Mouse (Mus musculus) embryonic facial prominence, embryonic 14.5 days (tissue): Measurements from ENCODE around the gene Il12rb1. TPM values are rescaled to one million over a fixed set of nuclear protein-coding genes. Genes with fewer than 3 reads are reported as not detected.

ENCODE experiments used
- ATAC-seq: fragments of 200-750 bp; cut with Nextera tagmentation; 2 replicates; pipeline ENCODE4 v1.8.0; 2017; ENCODE audit warnings: low read depth, moderate number of reproducible peaks, moderate TSS enrichment
- DNase-seq: peaks from one replicate; pipeline ENCODE4 v3.0.0-alpha.2; 2015; ENCODE audit warnings: low spot score
- H3K27ac ChIP-seq: fragments of 300-500 bp; sonication (generic); replicated peaks from 2 replicates; pipeline ENCODE4 v1.5.1; 2014; ENCODE audit warnings: low read depth, mild to moderate bottlenecking, low read length, moderate library complexity
- H3K27me3 ChIP-seq: fragments of 300-500 bp; sonication (generic); replicated peaks from 2 replicates; pipeline ENCODE4 v1.6.1; 2014; ENCODE audit warnings: low read length; ENCODE audit not compliant: control insufficient read depth, insufficient read depth
- H3K36me3 ChIP-seq: fragments of 300-500 bp; sonication (generic); 2 replicates; pipeline ENCODE4 v1.6.1; 2014; ENCODE audit warnings: low read length, mixed read lengths; ENCODE audit not compliant: control insufficient read depth, insufficient read depth
- H3K4me1 ChIP-seq: fragments of 300-500 bp; sonication (generic); 2 replicates; pipeline ENCODE4 v1.6.1; 2014; ENCODE audit warnings: antibody characterized with exemption, low read length; ENCODE audit not compliant: control insufficient read depth, insufficient read depth
- H3K4me2 ChIP-seq: fragments of 300-500 bp; sonication (generic); 2 replicates; pipeline ENCODE4 v1.6.1; 2014; ENCODE audit warnings: low read depth, mild to moderate bottlenecking, low read length, moderate library complexity, mixed read lengths
- H3K4me3 ChIP-seq: fragments of 300-500 bp; sonication (generic); 2 replicates; pipeline ENCODE4 v1.5.1; 2014; ENCODE audit warnings: low read depth, mild to moderate bottlenecking, low read length
- H3K9ac ChIP-seq: fragments of 300-500 bp; sonication (generic); 2 replicates; pipeline ENCODE4 v1.6.1; 2014; ENCODE audit warnings: low read depth, mild to moderate bottlenecking, low read length, moderate library complexity, mixed read lengths
- H3K9me3 ChIP-seq: fragments of 300-500 bp; sonication (generic); 2 replicates; pipeline ENCODE4 v1.6.1; 2016; ENCODE audit warnings: low read length; ENCODE audit not compliant: control insufficient read depth
- WGBS: fragments of 180-500 bp; shearing (Covaris S2); extraction: QIAGEN DNeasy Blood & Tissue Kit; methylation state at CpG from one replicate; pipeline ENCODE4 v1.1.7; 2014; 5-methylcytosine and 5-hydroxymethylcytosine counted together
- polyA plus RNA-seq: library from polyadenylated mRNA; unstranded; fragments of >200 nt; fragmentation: Nextera tagmentation; extraction: Ambion mirVana; gene quantifications from 2 replicates; pipeline ENCODE4 v1.2.1, GENCODE M21; 2014

The Il12rb1 gene
- polyA plus RNA-seq, 1 experiment from 2014 or later, result 0.19 TPM

DNA sequence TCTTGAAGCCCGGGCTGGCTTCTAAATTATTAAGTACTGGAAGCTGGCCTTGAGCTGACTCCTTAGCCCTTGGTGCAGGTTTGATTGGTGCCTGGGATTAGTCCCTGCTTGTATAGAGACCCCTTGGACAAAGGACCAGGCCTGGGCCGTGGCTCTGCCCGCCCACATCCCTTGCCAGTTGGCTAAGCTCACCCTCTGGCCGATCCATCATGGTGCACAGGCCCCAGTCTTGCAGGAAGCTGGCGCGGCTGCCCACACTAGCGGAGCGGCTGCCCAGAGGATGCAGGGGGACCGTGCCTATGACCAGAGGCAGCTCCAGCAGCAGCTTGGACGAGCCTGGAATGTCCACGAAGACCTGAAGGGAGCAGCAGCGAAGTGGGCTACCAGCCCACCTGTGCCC lies 28.4 kb downstream of the Il12rb1 start:
- Histone ChIP-seq H3K27me3 (no peaks in the 10 kb centered on the region), H3K4me2 (no peak overlapping the region), H3K9ac (no peak overlapping the region), H3K4me3 (no peak overlapping the region), H3K27ac (no peak overlapping the region), H3K9me3 (no peaks in the 10 kb centered on the region), H3K36me3 (0 out of 2 replicates have a peak, but pooled peaks cover 12% of the 10 kb centered on the region), H3K4me1 (no peaks in the 10 kb centered on the region)
- no peak for DNase-seq
- ATAC-seq, result no peak
- 90% methylated on average over 12 of the region's 12 CpGs for WGBS

DNA sequence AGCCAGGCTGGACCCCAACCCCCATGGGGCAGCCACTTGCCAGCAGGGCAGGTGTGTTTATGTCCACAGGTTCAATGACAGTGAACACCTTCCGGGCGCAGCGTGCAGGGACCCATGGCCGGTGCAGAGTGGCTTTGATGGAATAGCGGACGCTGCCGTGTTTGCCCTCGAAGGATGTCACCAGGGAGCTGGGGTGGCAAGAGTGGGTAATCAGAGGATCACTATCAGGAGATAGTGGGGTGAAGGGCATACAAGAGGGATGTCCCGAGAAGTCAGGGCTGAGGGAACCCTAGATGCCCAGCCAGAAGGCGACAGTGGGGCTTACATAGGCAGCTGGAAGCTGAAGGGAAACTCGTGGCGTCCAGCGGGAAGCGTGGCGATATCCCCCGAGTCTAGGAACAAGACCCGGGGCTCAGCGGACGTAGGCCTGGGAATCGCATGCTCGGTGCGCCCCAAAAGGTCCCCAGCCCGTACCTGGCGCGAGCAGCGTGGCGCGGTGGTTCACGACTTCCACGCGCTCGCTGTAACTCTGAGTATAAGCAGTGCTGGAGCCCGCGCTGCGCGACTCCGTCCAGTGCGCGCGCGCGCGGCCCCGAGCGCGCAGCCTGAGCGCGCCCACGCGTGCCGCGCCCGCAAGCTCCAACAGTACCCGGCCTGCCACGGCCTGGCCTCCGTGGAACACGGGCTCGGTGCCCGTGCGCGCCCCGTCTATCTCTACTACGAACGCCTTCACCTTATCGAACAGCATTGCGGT lies 30.6 kb downstream of the Il12rb1 start:
- peak overlapping the region; percentile 82 for H3K9ac ChIP-seq
- peak overlapping the region; percentile 71 for H3K27ac ChIP-seq
- H3K4me2 ChIP-seq, result peak overlapping the region; percentile 83
- H3K27me3 ChIP-seq, result no peaks in the 10 kb centered on the region
- H3K9me3 ChIP-seq, result no peaks in the 10 kb centered on the region
- ATAC-seq (peak; percentile 24), DNase-seq (no peak)
- WGBS, result 5% methylated on average over 23 of the region's 66 CpGs
- H3K4me1 ChIP-seq, result no peaks in the 10 kb centered on the region
- peak overlapping the region; percentile 64 for H3K4me3 ChIP-seq
- 0 out of 2 replicates have a peak, but pooled peaks cover 12% of the 10 kb centered on the region for H3K36me3 ChIP-seq

DNA sequence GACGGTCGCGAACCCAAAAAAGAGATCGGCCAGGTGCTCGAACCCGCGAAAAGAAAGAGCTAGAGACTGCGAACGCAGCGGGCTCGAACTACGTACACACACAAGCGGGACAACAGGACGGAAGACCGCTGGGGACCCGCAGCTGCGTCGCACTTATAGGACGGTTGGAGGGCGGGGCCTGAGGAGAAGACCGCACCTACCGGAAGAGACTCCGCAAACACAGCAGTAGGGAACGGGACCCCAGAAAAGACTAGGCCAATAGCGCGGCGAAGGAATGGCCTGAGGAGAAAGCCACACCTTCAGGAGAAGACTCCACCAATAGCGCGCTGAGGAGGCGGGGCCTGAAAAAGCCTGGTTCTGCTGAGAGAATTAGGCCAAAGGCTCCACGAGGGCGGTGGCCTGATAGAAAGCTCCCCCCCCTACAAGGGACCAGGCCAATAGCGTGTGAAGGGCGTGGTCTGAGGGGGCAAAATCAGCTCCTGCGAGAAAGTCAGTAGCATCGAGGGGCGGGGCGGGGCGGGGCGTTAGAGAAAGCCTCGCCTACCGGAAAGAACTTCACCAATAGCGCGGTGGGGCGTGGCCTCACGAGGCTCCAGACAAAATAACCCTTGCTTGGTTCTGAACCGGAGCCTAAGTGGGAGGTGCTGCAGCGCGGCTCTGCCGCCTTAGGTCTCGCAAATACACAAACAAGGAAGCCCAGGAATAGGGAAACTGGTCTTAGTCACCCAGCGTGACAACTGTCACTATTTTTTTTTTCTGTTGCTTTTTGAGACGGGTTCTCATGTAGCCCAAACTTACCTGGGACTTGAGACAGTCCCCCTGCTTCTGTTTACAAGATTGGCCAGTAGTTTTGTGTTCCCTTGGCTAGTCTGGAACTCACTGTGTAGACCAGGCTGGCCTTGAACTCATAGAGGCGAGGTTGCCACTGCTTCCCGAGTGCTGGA lies 31.4 kb downstream of the Il12rb1 start, which contains the start of gene Arrdc2:
Arrdc2 (minus strand) TSS at position 313 of the 944 bp plus-strand sequence.
- H3K4me2 ChIP-seq, result peak within 1 kb of the TSS; percentile 83
- peak within 1 kb of the TSS; percentile 82 for H3K9ac ChIP-seq
- WGBS, result 2% methylated on average over 55 of the region's 55 CpGs
- no peaks in the 10 kb centered on the region for H3K27me3 ChIP-seq
- H3K9me3 ChIP-seq, result no peaks in the 10 kb centered on the region
- ATAC-seq (peak; percentile 98), DNase-seq (peak; percentile 100)
- 0 out of 2 replicates have a peak, but pooled peaks cover 9% of the 10 kb centered on the region for H3K36me3 ChIP-seq
- no peaks in the 10 kb centered on the region for H3K4me1 ChIP-seq
- peak within 1 kb of the TSS; percentile 71 for H3K27ac ChIP-seq
- peak within 1 kb of the TSS; percentile 64 for H3K4me3 ChIP-seq

DNA sequence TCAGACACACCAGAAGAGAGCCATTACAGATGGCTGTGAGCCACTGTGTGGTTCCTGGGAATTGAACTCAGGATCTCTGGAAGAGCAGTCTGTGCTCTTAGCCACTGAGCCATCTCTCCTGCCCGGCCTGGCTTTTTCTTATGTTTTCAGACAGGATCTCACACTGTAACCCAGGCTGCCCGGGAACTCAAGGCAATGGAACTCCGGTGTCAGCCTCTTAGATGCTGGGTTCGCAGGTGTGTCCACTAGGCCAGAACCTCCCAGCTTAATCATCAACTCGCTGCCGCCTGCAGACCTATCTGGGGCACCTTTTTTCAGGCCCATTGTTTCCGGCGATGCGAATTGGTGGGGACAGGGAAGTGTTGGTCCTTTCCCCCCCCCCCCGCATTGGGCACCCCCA lies 32.3 kb downstream of the Il12rb1 start:
- Histone ChIP-seq H3K36me3 (0 out of 2 replicates have a peak, but pooled peaks cover 5% of the 10 kb centered on the region), H3K27me3 (no peaks in the 10 kb centered on the region), H3K27ac (peak overlapping the region; percentile 67; the same call in 1 of the 2 replicates), H3K9me3 (no peaks in the 10 kb centered on the region), H3K4me2 (no peak overlapping the region), H3K4me3 (no peak overlapping the region), H3K9ac (no peak overlapping the region), H3K4me1 (no peaks in the 10 kb centered on the region)
- ATAC-seq (no peak), DNase-seq (no peak)
- 63% methylated on average over 10 of the region's 10 CpGs for WGBS

DNA sequence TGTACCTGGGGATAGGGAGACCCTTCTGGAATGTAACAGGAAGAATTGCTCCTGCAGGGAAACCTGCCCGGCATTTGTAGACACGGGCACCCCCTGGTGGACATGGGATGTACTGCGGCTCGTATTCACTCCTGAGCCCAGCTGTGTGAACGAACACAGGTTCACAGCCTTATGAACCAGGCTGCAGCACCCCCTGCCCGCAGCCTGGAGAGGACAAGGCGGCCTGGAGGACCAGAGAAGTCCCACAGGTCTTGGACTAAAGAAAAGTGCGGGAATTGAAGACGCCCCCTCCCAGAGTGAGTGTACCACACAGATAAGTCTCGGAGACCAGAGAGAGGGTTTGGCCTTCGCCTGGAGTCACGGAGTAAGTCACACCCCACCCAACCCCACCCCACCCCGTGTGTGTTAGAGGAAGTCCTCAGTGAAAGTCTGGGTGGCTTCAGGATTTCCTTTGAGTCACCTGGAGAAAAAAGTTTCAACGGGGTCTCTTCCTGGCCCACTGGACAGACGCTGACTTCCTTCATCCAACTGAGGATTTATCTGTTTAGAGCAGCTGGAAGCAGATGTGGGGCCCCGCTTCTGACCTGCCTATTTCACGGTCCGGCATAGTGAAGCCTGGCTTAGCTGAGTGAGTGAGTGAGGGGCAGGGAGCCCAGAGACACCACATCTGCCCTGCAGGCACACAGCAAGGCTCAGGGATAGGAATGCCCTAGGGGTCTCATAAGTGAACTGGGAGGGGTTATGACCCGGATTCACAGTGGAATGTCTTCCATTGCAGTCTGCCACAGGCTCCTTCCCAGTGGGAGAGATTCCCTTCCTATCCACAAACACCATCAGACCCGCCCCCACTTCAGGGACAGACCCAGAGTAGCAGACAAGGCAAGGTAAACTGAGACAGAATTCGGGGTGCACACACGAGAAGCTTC lies 33.2 kb downstream of the Il12rb1 start:
- H3K9ac ChIP-seq, result no peak overlapping the region
- H3K9me3 ChIP-seq, result no peaks in the 10 kb centered on the region
- no peaks in the 10 kb centered on the region for H3K27me3 ChIP-seq
- H3K4me1 ChIP-seq, result no peaks in the 10 kb centered on the region
- ATAC-seq (no peak), DNase-seq (peak; percentile 82)
- no peak overlapping the region for H3K4me3 ChIP-seq
- H3K27ac ChIP-seq, result no peak overlapping the region
- 29% methylated on average over 22 of the region's 22 CpGs for WGBS
- H3K4me2 ChIP-seq, result no peak overlapping the region
- H3K36me3 ChIP-seq, result no peaks in the 10 kb centered on the region

DNA sequence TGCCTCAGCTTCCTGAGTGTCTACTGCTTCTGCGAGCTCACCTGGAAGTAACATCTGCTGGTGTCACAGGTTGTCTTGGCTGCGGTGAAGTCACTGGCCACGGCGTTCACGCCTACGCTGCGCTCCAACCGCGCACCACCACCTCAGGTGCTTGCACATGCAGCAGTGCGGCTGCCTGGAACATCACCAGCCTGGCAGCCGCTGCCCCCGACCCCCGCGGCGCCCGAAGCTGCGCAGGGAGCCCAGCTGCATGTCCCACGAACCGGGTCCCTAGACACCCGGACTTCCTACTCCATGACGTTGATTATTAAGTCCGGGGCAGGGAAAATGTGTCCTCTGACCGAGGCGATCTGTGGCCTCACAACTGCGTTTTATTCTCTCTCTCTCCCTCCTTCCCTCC lies 34.2 kb downstream of the Il12rb1 start:
- no peaks in the 10 kb centered on the region for H3K36me3 ChIP-seq
- no peaks in the 10 kb centered on the region for H3K27me3 ChIP-seq
- DNase-seq, result no peak
- H3K4me1 ChIP-seq, result no peaks in the 10 kb centered on the region
- no peak for ATAC-seq
- no peak overlapping the region for H3K4me2 ChIP-seq
- 63% methylated on average over 25 of the region's 25 CpGs for WGBS
- H3K27ac ChIP-seq, result no peak overlapping the region
- H3K4me3 ChIP-seq, result no peak overlapping the region
- no peaks in the 10 kb centered on the region for H3K9me3 ChIP-seq
- H3K9ac ChIP-seq, result no peak overlapping the region

DNA sequence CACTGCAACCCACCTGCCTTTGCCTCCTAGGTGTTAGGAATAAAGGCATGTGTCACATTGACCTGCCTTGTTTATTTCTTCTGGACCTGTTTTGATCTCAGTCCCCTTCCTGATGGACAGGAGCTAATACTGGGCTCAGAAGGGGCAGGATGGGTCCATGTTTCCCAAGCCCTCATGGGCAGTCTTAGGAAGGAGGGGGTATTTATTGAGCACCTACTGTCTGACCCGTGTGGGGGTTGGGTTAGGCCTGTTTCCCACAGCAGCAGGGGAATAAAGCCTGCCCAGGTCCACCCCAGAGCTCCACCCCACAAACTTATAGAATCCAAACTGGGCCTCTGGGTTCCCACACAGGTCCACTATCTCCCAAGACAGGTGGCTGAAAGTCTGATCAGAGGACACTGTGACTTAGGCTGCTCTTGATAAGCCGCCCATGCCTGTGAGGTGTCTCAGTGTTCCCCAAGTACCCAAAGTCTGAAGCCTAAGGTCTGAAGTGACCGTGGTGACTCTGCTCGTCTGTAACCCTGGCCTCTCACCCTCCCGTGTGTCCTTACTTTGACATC lies 35.0 kb downstream of the Il12rb1 start:
- no peaks in the 10 kb centered on the region for H3K27me3 ChIP-seq
- no peak overlapping the region for H3K4me3 ChIP-seq
- H3K27ac ChIP-seq, result no peak overlapping the region
- H3K4me2 ChIP-seq, result no peak overlapping the region
- no peaks in the 10 kb centered on the region for H3K9me3 ChIP-seq
- H3K4me1 ChIP-seq, result no peaks in the 10 kb centered on the region
- WGBS, result 76% methylated on average over 5 of the region's 5 CpGs
- no peak overlapping the region for H3K9ac ChIP-seq
- no peaks in the 10 kb centered on the region for H3K36me3 ChIP-seq
- DNase-seq (no peak), ATAC-seq (no peak)
